Mouse (Mus musculus): ENCODE measurements around the gene Gm7361. TPM values are rescaled to one million over a fixed set of nuclear protein-coding genes. Genes with fewer than 3 reads are reported as not detected.

Gene Gm7361
- polyA plus RNA-seq, 1 experiment from 2014 or later, result 0.09 TPM

DNA sequence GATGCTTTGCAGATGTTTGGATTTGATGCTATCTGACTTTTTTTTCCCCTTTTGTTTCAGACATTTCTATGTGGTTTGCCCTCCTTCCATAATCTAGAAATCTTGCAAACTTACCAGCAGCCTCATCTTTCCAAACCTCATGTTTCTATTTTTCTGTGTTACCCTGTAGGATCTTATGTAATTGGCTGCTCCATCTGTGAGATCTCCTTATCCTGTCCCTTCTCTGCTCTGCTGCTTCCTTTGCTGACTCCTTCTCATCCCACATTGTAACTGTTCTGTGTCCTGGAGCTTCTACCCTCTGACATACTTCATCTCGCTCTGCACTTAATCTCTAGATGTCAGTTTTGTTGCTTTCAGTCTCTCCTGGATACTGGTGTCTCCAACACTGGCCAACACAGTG lies 35.8 kb downstream of the Gm7361 start:
- H3K4me3 ChIP-seq (ENCODE audit: low read depth, low read length), result no peak overlapping the region
- H3K4me1 ChIP-seq (replicated peaks; ENCODE audit: control insufficient read depth, insufficient read depth, low read length), result no peaks in the 10 kb centered on the region
- no peaks in the 10 kb centered on the region for H3K27me3 ChIP-seq (ENCODE audit: control insufficient read depth, insufficient read depth, low read length)
- DNase-seq (ENCODE audit: low spot score) (no peak), ATAC-seq (replicated peaks; ENCODE audit: low FRiP score) (no peak)
- H3K9ac ChIP-seq (ENCODE audit: low read length), result no peak overlapping the region
- no peaks in the 10 kb centered on the region for H3K9me3 ChIP-seq (ENCODE audit: control insufficient read depth, low read length)
- H3K36me3 ChIP-seq (ENCODE audit: control insufficient read depth, insufficient read depth, low read length), result no peaks in the 10 kb centered on the region
- H3K27ac ChIP-seq (ENCODE audit: low read depth, low read length), result no peak overlapping the region
- 74% methylated on average over 1 of the region's 1 CpGs for WGBS
- H3K4me2 ChIP-seq (ENCODE audit: low read depth, low read length, severe bottlenecking), result no peak overlapping the region

Other genes with a start within 250 kb of the Gm7361 start
- gene Gm5862, start 234.8 kb upstream of the Gm7361 start, polyA plus RNA-seq (2014; fragmentation: Nextera tagmentation; extraction: Ambion mirVana), result not detected in 2 replicates
- gene Speer4a, start 218.1 kb upstream of the Gm7361 start, polyA plus RNA-seq (2014; fragmentation: Nextera tagmentation; extraction: Ambion mirVana), result 0.12 and 0.17 TPM in 2 replicates
- gene Gm7347, start 199.1 kb upstream of the Gm7361 start, polyA plus RNA-seq (2014; fragmentation: Nextera tagmentation; extraction: Ambion mirVana), result not detected in 2 replicates
- not detected in 2 replicates for gene Gm10471, start 168.4 kb upstream of the Gm7361 start, polyA plus RNA-seq (2014; fragmentation: Nextera tagmentation; extraction: Ambion mirVana)
- gene 5031410I06Rik, start 152.3 kb upstream of the Gm7361 start, polyA plus RNA-seq (2014; fragmentation: Nextera tagmentation; extraction: Ambion mirVana), result 0.16 TPM in 1 of 2 replicates, not detected in the other
- not detected in 2 replicates for gene Gm10220, start 136.3 kb upstream of the Gm7361 start, polyA plus RNA-seq (2014; fragmentation: Nextera tagmentation; extraction: Ambion mirVana)

Data from forebrain, embryonic 11.5 days (tissue).